25 mouse cellular contexts compared by ENCODE assay signal in the genomic region with DNA sequence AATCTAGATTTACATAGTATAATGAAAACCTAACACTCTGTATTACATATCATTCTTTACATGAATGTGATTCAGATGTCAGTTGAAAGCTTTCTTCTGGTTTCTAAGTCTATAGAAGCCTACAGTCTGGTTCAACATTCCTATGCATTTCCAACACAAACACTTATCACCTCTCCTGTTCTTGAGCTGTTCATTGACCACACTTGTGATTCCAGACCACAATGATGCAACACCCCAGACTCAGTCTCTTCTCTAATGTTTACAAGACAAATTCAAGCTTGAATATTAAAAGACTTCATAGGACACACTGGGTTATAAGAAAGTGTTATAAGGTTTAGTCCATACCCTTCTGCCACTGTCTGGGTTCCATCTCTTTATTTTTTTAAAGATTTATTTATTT. TPM values are rescaled to one million over a fixed set of nuclear protein-coding genes. Genes with fewer than 3 reads are reported as not detected.
DNase-seq lines count a peak whose midpoint lies in the region; ATAC-seq and TF ChIP-seq lines count a peak whose summit lies in the region.
"Had no signal": no experiment of that assay in that cellular context is flagged by ENCODE, and none has a peak within 500 bp of the region (broad histone marks: within the 10 kb centered on the region; RNA-seq: fewer than 3 reads in every experiment).

No protein-coding gene starts in this region.

- peaks cover 20% of the 10 kb centered on the region for H3K4me1 ChIP-seq in liver, embryonic 12.5 days

- no peak overlapping the region for H3ac ChIP-seq in myocyte (ENCODE audit: control insufficient read depth, insufficient read length)

- no peak overlapping the region for H3K27ac ChIP-seq in liver, embryonic 12.5 days
- H3K27ac ChIP-seq: embryonic facial prominence, embryonic 13.5 days; embryonic facial prominence, embryonic 15.5 days; forebrain, embryonic 10.5 days; forebrain, embryonic 12.5 days had no signal

- no peaks in the 10 kb centered on the region for H3K9me3 ChIP-seq in liver, embryonic 12.5 days (replicated peaks)
- H3K9me3 ChIP-seq: embryonic facial prominence, embryonic 13.5 days; embryonic facial prominence, embryonic 15.5 days; forebrain, embryonic 10.5 days; forebrain, embryonic 12.5 days had no signal

- H3K27me3 ChIP-seq in myocyte (ENCODE audit: control insufficient read depth, insufficient read depth, insufficient read length) = no peaks in the 10 kb centered on the region
- no peaks in the 10 kb centered on the region for H3K27me3 ChIP-seq in liver, embryonic 12.5 days (replicated peaks)
- H3K27me3 ChIP-seq: CH12.LX; embryonic facial prominence, embryonic 13.5 days; embryonic facial prominence, embryonic 15.5 days; forebrain, embryonic 12.5 days; Patski had no signal

- H3K4me3 ChIP-seq in myocyte = no peak overlapping the region
- no peak overlapping the region for H3K4me3 ChIP-seq in liver, embryonic 12.5 days
- H3K4me3 ChIP-seq: embryonic facial prominence, embryonic 13.5 days; embryonic facial prominence, embryonic 15.5 days; erythroblast, embryonic 14.5 days; forebrain, embryonic 10.5 days; forebrain, embryonic 12.5 days had no signal

- TF ChIP-seq POLR2A in myocyte (IDR thresholded peaks at IDR 0.05; ENCODE audit: insufficient read length, low read depth) = no peak

- peak; percentile 57 for DNase-seq in lung, postnatal 25 days (ENCODE audit: low spot score)
- no peak for DNase-seq in lung, postnatal 10 days
- peak; percentile 42 for DNase-seq in 3T3-L1 (ENCODE audit: low read depth, low spot score)
- DNase-seq: adrenal gland, adult 8-10 months; adrenal gland, postnatal 14 days; adrenal gland, postnatal 36 days; cerebellum, adult 11-12 months; cerebellum, adult 2 months; cerebellum, adult 9-10 months; cerebellum, postnatal 14 days; cerebellum, postnatal 36 days; embryo, embryonic 11 days had no signal

- no peak overlapping the region for H3K9ac ChIP-seq in liver, embryonic 12.5 days
- H3K9ac ChIP-seq: embryonic facial prominence, embryonic 13.5 days; embryonic facial prominence, embryonic 15.5 days; forebrain, embryonic 12.5 days had no signal

- no peak for ATAC-seq in liver, embryonic 12.5 days
- ATAC-seq: activated CD4-positive, CD25-positive, alpha-beta regulatory T cell, adult 4 months; CD4-positive, CD25-positive, alpha-beta regulatory T cell, adult 4 months; forebrain, embryonic 14.5 days; forebrain, embryonic 16.5 days; Patski had no signal

- H3K36me3 ChIP-seq in myocyte (ENCODE audit: control insufficient read depth, insufficient read depth) = no peaks in the 10 kb centered on the region
- H3K36me3 ChIP-seq in liver, embryonic 12.5 days = no peaks in the 10 kb centered on the region
- H3K36me3 ChIP-seq: embryonic facial prominence, embryonic 15.5 days; forebrain, embryonic 12.5 days had no signal

- peaks cover 7% of the 10 kb centered on the region for H3K79me2 ChIP-seq in myocyte (ENCODE audit: control insufficient read depth, insufficient read depth)

- no peak overlapping the region for H3K4me2 ChIP-seq in myocyte (ENCODE audit: low read depth)
- no peak overlapping the region for H3K4me2 ChIP-seq in liver, embryonic 12.5 days
- H3K4me2 ChIP-seq: embryonic facial prominence, embryonic 13.5 days; embryonic facial prominence, embryonic 15.5 days; forebrain, embryonic 12.5 days had no signal

TF ChIP-seq in myocyte, 11 proteins besides CTCF, POLR2A, EP300 and RAD21:
- TF ChIP-seq USF1 (IDR thresholded peaks at IDR 0.05; ENCODE audit: low read depth) (no peak), TCF3 (IDR thresholded peaks at IDR 0.05; ENCODE audit: insufficient read length, low read depth) (no peak), MYOD1 (IDR thresholded peaks at IDR 0.05; ENCODE audit: control insufficient read depth in 1 of 3, insufficient read length in 2 of 3, low read depth in 2 of 3) (no peak), REST (IDR thresholded peaks at IDR 0.05; ENCODE audit: insufficient read depth, insufficient read length) (no peak), CEBPB (IDR thresholded peaks at IDR 0.05; ENCODE audit: insufficient read depth, poor library complexity, severe bottlenecking) (peak; percentile 45; the same call in 1 of the 2 replicates)
TF ChIP-seq in myocyte: peak in this region for 1.

RNA-seq across cellular contexts. Expression of gene Xrn2, which starts 3.7 kb away (rescaled TPM):
- polyA plus RNA-seq in myocyte (2012; fragmentation: generic; extraction: Trizol) = 40.7 TPM
- polyA plus RNA-seq in liver, embryonic 12.5 days (2016; fragmentation: Nextera tagmentation; extraction: Ambion mirVana) = 52.0 and 52.9 TPM in 2 replicates
